Mouse (Mus musculus) heart, embryonic 16.5 days (tissue): Measurements from ENCODE around the gene Timm44. TPM values are rescaled to one million over a fixed set of nuclear protein-coding genes. Genes with fewer than 3 reads are reported as not detected.

ENCODE experiments used
- ATAC-seq: fragments of 200-750 bp; cut with Nextera tagmentation; replicated peaks from 2 replicates; pipeline ENCODE4 v1.8.0; 2017; ENCODE audit warnings: moderate number of reproducible peaks; ENCODE audit not compliant: insufficient read depth, low FRiP score; ENCODE audit errors: extremely low read depth
- H3K27ac ChIP-seq: fragments of 300-500 bp; sonication (generic); 2 replicates; pipeline ENCODE4 v1.5.1; 2014; ENCODE audit warnings: mild to moderate bottlenecking, low read length, control low read depth, moderate library complexity
- H3K27me3 ChIP-seq: fragments of 300-500 bp; sonication (generic); 2 replicates; pipeline ENCODE4 v1.6.1; 2014; ENCODE audit warnings: low read length, mixed read lengths; ENCODE audit not compliant: control insufficient read depth, insufficient read depth
- H3K36me3 ChIP-seq: fragments of 300-500 bp; sonication (generic); 2 replicates; pipeline ENCODE4 v1.6.1; 2014; ENCODE audit not compliant: control insufficient read depth, insufficient read depth
- H3K4me1 ChIP-seq: fragments of 300-500 bp; sonication (generic); 2 replicates; pipeline ENCODE4 v1.6.1; 2014; ENCODE audit warnings: low read length, mixed read lengths; ENCODE audit not compliant: control insufficient read depth, insufficient read depth
- H3K4me2 ChIP-seq: fragments of 300-500 bp; sonication (generic); 2 replicates; pipeline ENCODE4 v1.6.1; 2014; ENCODE audit warnings: low read depth, mild to moderate bottlenecking, control low read depth, low read length
- H3K4me3 ChIP-seq: fragments of 300-500 bp; sonication (generic); 2 replicates; pipeline ENCODE4 v1.5.1; 2014; ENCODE audit warnings: mild to moderate bottlenecking, control low read depth, low read length
- H3K9ac ChIP-seq: fragments of 300-500 bp; sonication (generic); 2 replicates; pipeline ENCODE4 v1.6.1; 2014; ENCODE audit warnings: low read length, control low read depth
- H3K9me3 ChIP-seq: fragments of 300-500 bp; sonication (generic); replicated peaks from 2 replicates; pipeline ENCODE4 v1.6.1; 2016; ENCODE audit warnings: low read length; ENCODE audit not compliant: control insufficient read depth
- WGBS: fragments of 180-500 bp; shearing (Covaris S2); extraction: QIAGEN DNeasy Blood & Tissue Kit; methylation state at CpG from one replicate; pipeline ENCODE4 v1.1.7; 2014; 5-methylcytosine and 5-hydroxymethylcytosine counted together
- polyA plus RNA-seq: library from polyadenylated mRNA; unstranded; fragments of >200 nt; fragmentation: Nextera tagmentation; extraction: Ambion mirVana; gene quantifications from 2 replicates; pipeline ENCODE4 v1.2.1, GENCODE M21; 2015

Timm44 gene
- polyA plus RNA-seq, 1 experiment from 2014 or later = 75.5 TPM

GRCm38 (mm10) chr8:4318796-4319572 lies 43.3 kb upstream of the Timm44 start:
- Histone ChIP-seq H3K4me1 (peaks cover 47% of the 10 kb centered on the region), H3K9me3 (no peaks in the 10 kb centered on the region), H3K36me3 (peaks cover 2% of the 10 kb centered on the region; the same call in 1 of the 2 replicates), H3K4me2 (no peak overlapping the region), H3K9ac (no peak overlapping the region), H3K27ac (no peak overlapping the region), H3K27me3 (no peaks in the 10 kb centered on the region), H3K4me3 (no peak overlapping the region)
- 80% methylated on average over 2 of the region's 2 CpGs for WGBS
- no peak for ATAC-seq

- no peak overlapping the region for H3K4me3 ChIP-seq
Observed at GRCm38 (mm10) chr8:4318124-4318523, 42.4 kb upstream of the Timm44 start.

GRCm38 (mm10) chr8:4314852-4315251 lies 39.1 kb upstream of the Timm44 start:
- H3K9ac ChIP-seq = no peak overlapping the region
- 85% methylated on average over 3 of the region's 3 CpGs for WGBS
- H3K36me3 ChIP-seq = peaks cover 16% of the 10 kb centered on the region
- no peak overlapping the region for H3K4me3 ChIP-seq
- H3K4me1 ChIP-seq = peaks cover 11% of the 10 kb centered on the region
- no peak for ATAC-seq
- H3K4me2 ChIP-seq = no peak overlapping the region
- H3K27me3 ChIP-seq = no peaks in the 10 kb centered on the region
- no peaks in the 10 kb centered on the region for H3K9me3 ChIP-seq
- no peak overlapping the region for H3K27ac ChIP-seq

More at GRCm38 (mm10) chr8:4318124-4318523, 42.4 kb upstream of the Timm44 start:
- H3K9me3 ChIP-seq = no peaks in the 10 kb centered on the region
- H3K36me3 ChIP-seq = peaks cover 2% of the 10 kb centered on the region; the same call in 1 of the 2 replicates
- H3K4me1 ChIP-seq = peaks cover 39% of the 10 kb centered on the region
- WGBS = 89% methylated on average over 5 of the region's 5 CpGs
- no peak overlapping the region for H3K9ac ChIP-seq
- H3K27ac ChIP-seq = no peak overlapping the region
- H3K27me3 ChIP-seq = no peaks in the 10 kb centered on the region
- H3K4me2 ChIP-seq = no peak overlapping the region
- no peak for ATAC-seq

GRCm38 (mm10) chr8:4313254-4314124 lies 37.8 kb upstream of the Timm44 start:
- Histone ChIP-seq H3K27ac (no peak overlapping the region), H3K36me3 (peaks cover 25% of the 10 kb centered on the region), H3K9ac (no peak overlapping the region), H3K27me3 (no peaks in the 10 kb centered on the region), H3K4me2 (no peak overlapping the region), H3K9me3 (no peaks in the 10 kb centered on the region), H3K4me3 (no peak overlapping the region), H3K4me1 (peaks cover 6% of the 10 kb centered on the region)
- whole genome bisulfite sequencing = 67% methylated on average over 3 of the region's 3 CpGs
- no peak for ATAC-seq

- no peaks in the 10 kb centered on the region for H3K9me3 ChIP-seq
- H3K4me3 ChIP-seq = no peak overlapping the region
- peaks cover 4% of the 10 kb centered on the region; the same call in 1 of the 2 replicates for H3K4me1 ChIP-seq
- no peak overlapping the region for H3K4me2 ChIP-seq
- no peak overlapping the region for H3K9ac ChIP-seq
- H3K36me3 ChIP-seq = peaks cover 31% of the 10 kb centered on the region
- H3K27ac ChIP-seq = no peak overlapping the region
- no peak for ATAC-seq
- no peaks in the 10 kb centered on the region for H3K27me3 ChIP-seq
Observed at GRCm38 (mm10) chr8:4312104-4312503, 36.4 kb upstream of the Timm44 start.

- no peak overlapping the region for H3K9ac ChIP-seq
- H3K4me1 ChIP-seq = 0 out of 2 replicates have a peak, but pooled peaks cover 3% of the 10 kb centered on the region
- no peaks in the 10 kb centered on the region for H3K9me3 ChIP-seq
- no peak overlapping the region for H3K27ac ChIP-seq
- no peak overlapping the region for H3K4me3 ChIP-seq
- WGBS = 81% methylated on average over 2 of the region's 2 CpGs
- H3K27me3 ChIP-seq = no peaks in the 10 kb centered on the region
- peaks cover 67% of the 10 kb centered on the region for H3K36me3 ChIP-seq
- no peak for ATAC-seq
- H3K4me2 ChIP-seq = no peak overlapping the region
Observed at GRCm38 (mm10) chr8:4305838-4306237, 30.1 kb upstream of the Timm44 start.

- H3K9me3 ChIP-seq = no peaks in the 10 kb centered on the region
- H3K4me2 ChIP-seq = no peak overlapping the region
- H3K27me3 ChIP-seq = no peaks in the 10 kb centered on the region
- WGBS = 41% methylated on average over 3 of the region's 3 CpGs
- H3K9ac ChIP-seq = no peak overlapping the region
- no peak overlapping the region for H3K4me3 ChIP-seq
- no peak overlapping the region for H3K27ac ChIP-seq
- 0 out of 2 replicates have a peak, but pooled peaks cover 3% of the 10 kb centered on the region for H3K4me1 ChIP-seq
- no peak for ATAC-seq
- H3K36me3 ChIP-seq = peaks cover 66% of the 10 kb centered on the region
Observed at GRCm38 (mm10) chr8:4304124-4304547, 28.4 kb upstream of the Timm44 start.

- peaks cover 64% of the 10 kb centered on the region for H3K36me3 ChIP-seq
- no peaks in the 10 kb centered on the region for H3K27me3 ChIP-seq
- ATAC-seq = no peak
- H3K9ac ChIP-seq = no peak overlapping the region
- no peak overlapping the region for H3K27ac ChIP-seq
- no peak overlapping the region for H3K4me2 ChIP-seq
- H3K4me1 ChIP-seq = no peaks in the 10 kb centered on the region
- WGBS = 70% methylated on average over 4 of the region's 4 CpGs
- no peaks in the 10 kb centered on the region for H3K9me3 ChIP-seq
- H3K4me3 ChIP-seq = no peak overlapping the region
Observed at GRCm38 (mm10) chr8:4297822-4298221, 22.1 kb upstream of the Timm44 start.

- WGBS = 94% methylated on average over 5 of the region's 5 CpGs
- no peak overlapping the region for H3K4me2 ChIP-seq
- H3K9ac ChIP-seq = no peak overlapping the region
- peaks cover 54% of the 10 kb centered on the region for H3K36me3 ChIP-seq
- H3K27me3 ChIP-seq = no peaks in the 10 kb centered on the region
- no peaks in the 10 kb centered on the region for H3K4me1 ChIP-seq
- ATAC-seq = no peak
- H3K9me3 ChIP-seq = no peaks in the 10 kb centered on the region
- no peak overlapping the region for H3K4me3 ChIP-seq
- H3K27ac ChIP-seq = no peak overlapping the region
Observed at GRCm38 (mm10) chr8:4292738-4293137, 17.0 kb upstream of the Timm44 start.
